Mouse (Mus musculus): ENCODE data around the gene Mrpl58. TPM values are rescaled to one million over a fixed set of nuclear protein-coding genes. Genes with fewer than 3 reads are reported as not detected.

The Mrpl58 gene
- polyA plus RNA-seq, 1 experiment: not detected

DNA sequence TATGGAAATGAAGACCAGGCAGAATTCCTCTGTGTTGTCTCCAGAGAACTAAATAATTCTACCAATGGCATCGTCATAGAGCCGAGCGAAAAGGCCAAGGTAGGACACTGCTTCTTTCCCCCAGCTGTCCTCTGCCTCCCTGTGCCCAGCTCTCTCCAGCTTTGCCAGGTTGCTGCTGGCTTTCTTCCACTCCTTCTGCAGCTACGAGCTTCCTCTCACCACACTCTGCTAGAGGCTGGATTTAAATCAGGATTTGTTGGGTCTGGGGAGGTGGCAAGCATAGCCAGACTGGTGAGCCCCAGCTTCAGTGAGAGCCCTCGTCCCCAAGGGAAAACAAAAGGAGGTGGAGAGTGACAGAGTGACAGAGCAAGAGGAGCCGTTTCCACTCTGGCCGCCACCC lies 25.8 kb downstream of the Mrpl58 start:
- H3K27ac ChIP-seq (ENCODE audit: insufficient read depth, low read depth, low read length): no peak overlapping the region
- WGBS: 82% methylated on average over 7 of the region's 7 CpGs
- TF ChIP-seq CTCF (IDR thresholded peaks at IDR 0.05; ENCODE audit: insufficient read depth, low read depth, low read length) (no peak), POLR2A (IDR thresholded peaks at IDR 0.05; ENCODE audit: insufficient read depth, low read depth, low read length) (no peak)

DNA sequence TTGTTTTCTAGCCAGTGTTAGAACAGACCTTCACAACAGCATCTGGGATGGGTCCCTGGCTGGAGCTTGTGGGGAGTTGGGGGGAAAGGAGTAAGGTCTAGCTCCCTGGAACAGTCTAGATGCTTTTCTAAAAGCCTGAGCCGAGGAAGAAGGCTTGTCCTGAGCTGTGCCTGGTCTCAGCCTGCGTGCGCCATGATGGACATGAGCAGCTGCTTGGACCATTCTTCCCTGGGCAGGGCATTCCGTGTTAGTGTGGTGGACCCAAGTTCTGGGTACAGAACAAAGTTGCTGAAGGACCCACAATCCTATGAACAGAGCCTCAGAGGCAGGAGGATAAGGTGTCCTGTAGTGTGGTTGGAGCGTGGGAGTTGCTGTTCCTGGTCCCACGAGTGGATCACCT lies 27.0 kb downstream of the Mrpl58 start:
- TF ChIP-seq POLR2A (IDR thresholded peaks at IDR 0.05; ENCODE audit: insufficient read depth, low read depth, low read length) (no peak), CTCF (IDR thresholded peaks at IDR 0.05; ENCODE audit: insufficient read depth, low read depth, low read length) (no peak)
- Histone ChIP-seq H3K4me1 (ENCODE audit: control insufficient read depth, insufficient read depth, low read length) (peaks cover 12% of the 10 kb centered on the region), H3K27ac (ENCODE audit: insufficient read depth, low read depth, low read length) (no peak overlapping the region), H3K4me3 (ENCODE audit: insufficient read depth, low read depth, low read length) (no peak overlapping the region)
- 92% methylated on average over 6 of the region's 6 CpGs for WGBS

More for the DNA sequence above, 25.8 kb downstream of the Mrpl58 start:
- Histone ChIP-seq H3K4me3 (ENCODE audit: insufficient read depth, low read depth, low read length) (no peak overlapping the region), H3K4me1 (ENCODE audit: control insufficient read depth, insufficient read depth, low read length) (peaks cover 9% of the 10 kb centered on the region)

DNA sequence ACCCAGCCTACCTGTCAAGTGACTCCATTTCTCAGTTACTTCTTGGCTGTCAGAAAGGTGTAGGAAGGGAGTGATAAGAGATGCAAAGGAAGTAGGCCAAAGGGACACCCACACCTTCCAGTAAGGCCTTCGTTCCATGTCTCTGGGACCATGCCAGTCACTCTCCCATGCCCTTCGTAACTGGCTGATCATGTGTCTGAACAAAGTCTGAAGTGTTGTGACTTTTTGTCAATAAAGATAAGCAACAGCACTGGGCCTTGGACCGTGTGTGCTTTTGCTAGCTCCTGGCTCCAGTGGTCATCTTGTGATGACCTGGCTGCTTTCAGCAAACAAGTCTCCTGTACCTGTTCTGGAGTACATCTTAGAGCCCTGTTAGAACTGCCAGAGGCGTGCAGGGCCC lies 29.3 kb downstream of the Mrpl58 start:
- WGBS: 86% methylated on average over 4 of the region's 4 CpGs
- no peak overlapping the region for H3K4me3 ChIP-seq (ENCODE audit: insufficient read depth, low read depth, low read length)
- no peak for TF ChIP-seq CTCF (IDR thresholded peaks at IDR 0.05; ENCODE audit: insufficient read depth, low read depth, low read length)
- no peak for TF ChIP-seq POLR2A (IDR thresholded peaks at IDR 0.05; ENCODE audit: insufficient read depth, low read depth, low read length)
- peaks cover 15% of the 10 kb centered on the region for H3K4me1 ChIP-seq (ENCODE audit: control insufficient read depth, insufficient read depth, low read length)
- no peak overlapping the region for H3K27ac ChIP-seq (ENCODE audit: insufficient read depth, low read depth, low read length)

DNA sequence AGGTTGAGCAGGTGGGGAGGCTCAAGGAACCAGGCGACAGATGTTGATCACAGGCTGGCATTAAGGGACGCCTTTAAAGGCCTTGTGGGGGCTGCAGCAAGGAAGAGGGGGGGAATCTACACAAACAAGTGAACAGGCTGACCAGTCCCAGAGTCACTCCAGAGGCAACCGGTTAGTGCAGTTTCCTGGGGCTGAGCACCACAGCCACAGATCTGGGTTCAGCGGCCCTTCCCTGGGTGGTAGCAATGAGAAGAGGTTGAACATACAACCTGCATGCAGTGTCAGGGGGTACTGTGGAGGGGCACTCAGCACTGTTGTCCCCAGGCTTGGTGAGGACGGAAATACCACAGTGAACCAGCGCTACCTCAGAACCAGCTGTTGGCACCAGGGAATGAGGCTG lies 29.8 kb downstream of the Mrpl58 start:
- no peak for TF ChIP-seq CTCF (IDR thresholded peaks at IDR 0.05; ENCODE audit: insufficient read depth, low read depth, low read length)
- no peak for TF ChIP-seq POLR2A (IDR thresholded peaks at IDR 0.05; ENCODE audit: insufficient read depth, low read depth, low read length)
- Histone ChIP-seq H3K4me1 (ENCODE audit: control insufficient read depth, insufficient read depth, low read length) (peaks cover 13% of the 10 kb centered on the region), H3K27ac (ENCODE audit: insufficient read depth, low read depth, low read length) (no peak overlapping the region), H3K4me3 (ENCODE audit: insufficient read depth, low read depth, low read length) (no peak overlapping the region)
- 85% methylated on average over 6 of the region's 6 CpGs for WGBS

GRCm38 (mm10) chr11:115435596-115436337 lies 32.2 kb downstream of the Mrpl58 start:
- H3K4me1 ChIP-seq (ENCODE audit: control insufficient read depth, insufficient read depth, low read length): peaks cover 13% of the 10 kb centered on the region
- TF ChIP-seq POLR2A (IDR thresholded peaks at IDR 0.05; ENCODE audit: insufficient read depth, low read depth, low read length) (no peak), CTCF (IDR thresholded peaks at IDR 0.05; ENCODE audit: insufficient read depth, low read depth, low read length) (no peak)
- no peak overlapping the region for H3K27ac ChIP-seq (ENCODE audit: insufficient read depth, low read depth, low read length)
- WGBS: 7% methylated on average over 31 of the region's 31 CpGs
- H3K4me3 ChIP-seq (ENCODE audit: insufficient read depth, low read depth, low read length): peak overlapping the region; percentile 28

- Histone ChIP-seq H3K4me3 (ENCODE audit: insufficient read depth, low read depth, low read length) (no peak overlapping the region), H3K4me1 (ENCODE audit: control insufficient read depth, insufficient read depth, low read length) (peaks cover 13% of the 10 kb centered on the region), H3K27ac (ENCODE audit: insufficient read depth, low read depth, low read length) (no peak overlapping the region)
- WGBS: 44% methylated on average over 5 of the region's 5 CpGs
- no peak for TF ChIP-seq POLR2A (IDR thresholded peaks at IDR 0.05; ENCODE audit: insufficient read depth, low read depth, low read length)
- no peak for TF ChIP-seq CTCF (IDR thresholded peaks at IDR 0.05; ENCODE audit: insufficient read depth, low read depth, low read length)
These were observed 34.1 kb downstream of the Mrpl58 start for GRCm38 (mm10) chr11:115437571-115438122.

DNA sequence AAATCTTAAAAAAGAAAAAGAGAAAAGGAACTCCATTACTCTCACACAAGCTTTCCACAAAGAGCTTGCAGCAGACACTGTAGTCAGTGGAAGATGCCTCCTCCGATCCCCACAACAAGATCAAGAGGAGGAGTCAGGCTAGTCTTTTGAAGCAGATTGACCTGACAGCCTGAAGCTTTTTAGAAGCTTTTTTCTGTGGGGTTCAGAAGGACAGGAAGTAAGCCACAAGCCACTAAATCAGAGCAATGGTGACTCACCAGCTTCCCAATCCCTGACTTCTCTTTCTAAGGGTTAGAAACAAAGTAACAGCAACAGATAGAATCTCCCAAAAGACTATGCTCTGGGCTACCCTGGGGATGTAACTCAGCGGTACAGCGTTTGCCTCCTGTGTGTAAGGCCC lies 35.8 kb downstream of the Mrpl58 start:
- TF ChIP-seq CTCF (IDR thresholded peaks at IDR 0.05; ENCODE audit: insufficient read depth, low read depth, low read length) (no peak), POLR2A (IDR thresholded peaks at IDR 0.05; ENCODE audit: insufficient read depth, low read depth, low read length) (no peak)
- Histone ChIP-seq H3K27ac (ENCODE audit: insufficient read depth, low read depth, low read length) (no peak overlapping the region), H3K4me3 (ENCODE audit: insufficient read depth, low read depth, low read length) (no peak overlapping the region), H3K4me1 (ENCODE audit: control insufficient read depth, insufficient read depth, low read length) (peaks cover 13% of the 10 kb centered on the region)
- WGBS: 85% methylated on average over 3 of the region's 3 CpGs

DNA sequence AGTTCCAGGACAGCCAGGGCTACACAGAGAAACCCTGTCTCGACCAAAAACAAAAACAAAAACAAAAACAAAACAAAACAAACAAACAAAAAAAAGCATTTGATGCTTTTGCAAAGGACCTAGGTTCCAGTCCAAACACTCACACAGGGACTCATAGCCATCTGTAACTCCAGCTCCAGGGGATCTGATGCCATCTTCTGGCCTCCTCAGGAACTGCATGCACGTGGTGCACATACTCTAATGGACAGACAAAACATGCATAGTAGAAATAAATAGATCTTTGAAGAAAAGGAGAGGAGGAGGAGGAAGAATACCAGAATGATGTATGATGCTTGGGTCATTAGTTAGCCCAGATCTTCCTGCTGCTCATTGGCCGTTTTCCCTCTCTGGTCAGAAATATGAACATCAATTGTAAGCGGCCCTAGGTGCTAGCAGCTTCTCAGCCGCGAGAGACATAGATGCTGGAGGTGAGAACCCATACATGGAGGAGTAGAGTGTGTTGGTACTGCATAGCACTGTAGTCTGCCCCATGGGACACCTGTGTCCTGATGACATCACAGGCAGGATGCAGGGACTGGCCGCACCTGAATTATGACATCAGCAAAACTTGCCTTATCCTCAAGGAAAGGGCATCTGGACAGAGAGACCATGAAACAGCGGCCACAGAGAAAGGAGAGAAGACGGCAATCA lies 36.5 kb downstream of the Mrpl58 start, which contains the start of gene Trim80:
Trim80 (plus strand) TSS at position 640 of the 690 bp plus-strand sequence.
- Histone ChIP-seq H3K4me3 (ENCODE audit: insufficient read depth, low read depth, low read length) (no peak within 1 kb of the TSS), H3K4me1 (ENCODE audit: control insufficient read depth, insufficient read depth, low read length) (peaks cover 13% of the 10 kb centered on the region), H3K27ac (ENCODE audit: insufficient read depth, low read depth, low read length) (no peak within 1 kb of the TSS)
- TF ChIP-seq POLR2A (IDR thresholded peaks at IDR 0.05; ENCODE audit: insufficient read depth, low read depth, low read length) (no peak), CTCF (IDR thresholded peaks at IDR 0.05; ENCODE audit: insufficient read depth, low read depth, low read length) (no peak)
- 94% methylated on average over 9 of the region's 9 CpGs for WGBS

- Histone ChIP-seq H3K4me1 (ENCODE audit: control insufficient read depth, insufficient read depth, low read length) (peaks cover 1% of the 10 kb centered on the region), H3K4me3 (ENCODE audit: insufficient read depth, low read depth, low read length) (no peak overlapping the region), H3K27ac (ENCODE audit: insufficient read depth, low read depth, low read length) (no peak overlapping the region)
- WGBS: 63% methylated on average over 15 of the region's 15 CpGs
- no peak for TF ChIP-seq CTCF (IDR thresholded peaks at IDR 0.05; ENCODE audit: insufficient read depth, low read depth, low read length)
- TF ChIP-seq POLR2A (IDR thresholded peaks at IDR 0.05; ENCODE audit: insufficient read depth, low read depth, low read length): no peak
These were observed 37.9 kb downstream of the Mrpl58 start for GRCm38 (mm10) chr11:115441417-115441816.
